Mouse (Mus musculus) sigmoid colon, adult 10 weeks (tissue): Measurements from ENCODE around the gene Defa26. TPM values are rescaled to one million over a fixed set of nuclear protein-coding genes. Genes with fewer than 3 reads are reported as not detected.

Source experiments
- polyA plus RNA-seq: library from polyadenylated mRNA; stranded (reverse); fragments of 350-450 nt; fragmentation: Illumina TruSeq; extraction: RNeasy Lipid Tissue Mini Kit (QIAGEN cat#74804); gene quantifications from one replicate; pipeline ENCODE4 v1.2.3, GENCODE M21; 2014; ENCODE audit warnings: low read depth, low replicate concordance

Gene Defa26
- polyA plus RNA-seq, result not detected

GRCm38 (mm10) chr8:21617883-21618282 is at the start of gene Defa26:
TSS of gene Defa26 (plus strand) at chr8:21618183.

GRCm38 (mm10) chr8:21582706-21583105 is 35.3 kb upstream of the Defa26 start, which contains the start of gene Defa28:
TSS of gene Defa28 (plus strand) at chr8:21583006.

GRCm38 (mm10) chr8:21594408-21594807 is 23.6 kb upstream of the Defa26 start, which contains the start of gene Gm7861:
TSS of gene Gm7861 (minus strand) at chr8:21594508.

GRCm38 (mm10) chr8:21655480-21655879 is 37.5 kb downstream of the Defa26 start, which contains the start of gene Defa17:
TSS of gene Defa17 (plus strand) at chr8:21655780.

GRCm38 (mm10) chr8:21665497-21665896 is 47.5 kb downstream of the Defa26 start, which contains the start of gene Defa34:
TSS of gene Defa34 (plus strand) at chr8:21665797.

Other genes with a start within 250 kb of the Defa26 start
- not detected for gene Defa2, start 239.7 kb upstream of the Defa26 start, polyA plus RNA-seq
- gene Defa33, start 226.4 kb upstream of the Defa26 start, polyA plus RNA-seq, result not detected
- gene Defa36, start 190.8 kb upstream of the Defa26 start, polyA plus RNA-seq, result not detected
- gene Gm7849, start 161.6 kb upstream of the Defa26 start, polyA plus RNA-seq, result not detected
- gene Defa20, start 108.9 kb upstream of the Defa26 start, polyA plus RNA-seq, result not detected
- not detected for gene Defa32, start 89.2 kb upstream of the Defa26 start, polyA plus RNA-seq
- not detected for gene Defa37, start 52.8 kb upstream of the Defa26 start, polyA plus RNA-seq
- not detected for gene Defa28, start 35.2 kb upstream of the Defa26 start, polyA plus RNA-seq
- gene Gm7861, start 23.7 kb upstream of the Defa26 start, polyA plus RNA-seq, result not detected
- not detected for gene Defa17, start 37.6 kb downstream of the Defa26 start, polyA plus RNA-seq
- not detected for gene Defa34, start 47.6 kb downstream of the Defa26 start, polyA plus RNA-seq
- not detected for gene AY761184, start 85.5 kb downstream of the Defa26 start, polyA plus RNA-seq
- not detected for gene Defa24, start 116.3 kb downstream of the Defa26 start, polyA plus RNA-seq
- not detected for gene Defb50, start 205.4 kb downstream of the Defa26 start, polyA plus RNA-seq
- not detected for gene Defb2, start 221.7 kb downstream of the Defa26 start, polyA plus RNA-seq
- not detected for gene Defb10, start 240.7 kb downstream of the Defa26 start, polyA plus RNA-seq